Comparison of ENCODE assay signal across 8 mouse cellular contexts in the genomic region with DNA sequence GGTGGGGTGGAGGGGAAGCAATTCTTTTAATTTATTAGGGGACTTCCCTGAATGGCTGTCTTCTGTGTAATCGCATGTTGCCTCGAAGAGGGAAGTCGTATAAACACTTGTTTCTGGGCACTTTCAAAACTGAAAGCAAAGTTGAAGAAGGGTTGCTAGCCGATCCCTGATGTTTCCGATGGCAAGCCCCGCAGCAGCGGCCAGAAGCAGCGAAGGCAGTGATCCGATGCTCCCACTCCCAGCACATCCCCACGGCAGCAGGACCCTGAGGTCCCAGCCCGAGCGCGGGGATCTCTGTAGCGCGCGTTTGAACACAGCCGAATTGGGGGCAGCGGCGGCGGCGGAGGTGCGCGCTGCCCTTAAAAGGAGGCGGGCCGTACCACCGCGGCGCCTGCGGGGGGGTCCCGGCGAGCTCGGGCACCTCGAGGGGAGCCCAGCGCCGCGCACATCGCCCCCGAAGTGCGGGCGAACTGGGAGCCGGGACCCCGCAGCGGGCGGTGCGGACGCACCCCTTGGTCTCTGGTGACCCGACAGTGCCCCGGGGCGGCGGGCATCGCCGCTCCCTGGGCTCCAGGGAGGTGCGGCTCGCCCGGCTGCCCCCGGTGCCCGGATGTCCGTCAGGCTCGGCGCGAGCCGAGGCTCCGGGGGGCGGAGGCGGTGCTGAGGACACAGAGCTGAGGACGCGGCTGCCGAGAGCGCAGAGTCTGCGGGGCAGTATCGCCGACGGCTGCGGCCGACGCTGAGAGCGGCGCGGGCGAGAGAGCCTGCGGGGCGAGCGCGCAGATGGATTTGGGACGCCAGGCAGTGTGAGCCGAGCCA.
A peak's percentile ranks its signal among the peaks of the same experiment; 100 is the strongest.
DNase-seq lines count a peak whose midpoint lies in the region; ATAC-seq and TF ChIP-seq lines count a peak whose summit lies in the region.

No protein-coding gene starts in this region.

- peak overlapping the region; percentile 89 for H3K4me2 ChIP-seq in heart, embryonic 12.5 days
- H3K4me2 ChIP-seq in kidney, embryonic 16.5 days (replicated peaks; ENCODE audit: low read depth, low read length) = peak overlapping the region; percentile 83
- peak overlapping the region; percentile 100 for H3K4me2 ChIP-seq in liver, embryonic 14.5 days (ENCODE audit: low read depth)
- peak overlapping the region; percentile 69 for H3K4me2 ChIP-seq in stomach, embryonic 14.5 days (replicated peaks; ENCODE audit: low read depth, low read length)

- ATAC-seq in heart, embryonic 12.5 days (ENCODE audit: insufficient number of reproducible peaks, low FRiP score) = peak; percentile 97
- ATAC-seq in kidney, embryonic 16.5 days (ENCODE audit: low FRiP score, low TSS enrichment) = peak; percentile 96
- ATAC-seq in liver, embryonic 14.5 days (ENCODE audit: insufficient read depth) = peak; percentile 93
- ATAC-seq in stomach, embryonic 14.5 days (ENCODE audit: insufficient number of reproducible peaks, insufficient read depth, low FRiP score, low read depth) = peak; percentile 96

- peak overlapping the region; percentile 86 for H3K4me3 ChIP-seq in erythroblast, embryonic 14.5 days (replicated peaks)
- peak overlapping the region; percentile 70 for H3K4me3 ChIP-seq in heart, embryonic 12.5 days
- H3K4me3 ChIP-seq in kidney, embryonic 16.5 days (ENCODE audit: low read length) = peak overlapping the region; percentile 82
- peak overlapping the region; percentile 86 to 90 for H3K4me3 ChIP-seq in liver, embryonic 14.5 days (ENCODE audit: insufficient read depth in 1 of 2, low read depth in 2 of 2, low read length in 2 of 2)
- H3K4me3 ChIP-seq in stomach, embryonic 14.5 days (ENCODE audit: low read depth, low read length) = peak overlapping the region; percentile 67

- H3K27me3 ChIP-seq in erythroblast, embryonic 14.5 days (ENCODE audit: control insufficient read depth) = no peaks in the 10 kb centered on the region
- no peaks in the 10 kb centered on the region for H3K27me3 ChIP-seq in heart, embryonic 12.5 days (replicated peaks)
- H3K27me3 ChIP-seq in kidney, embryonic 16.5 days (ENCODE audit: insufficient read depth, low read length) = no peaks in the 10 kb centered on the region
- H3K27me3 ChIP-seq in liver, embryonic 14.5 days (ENCODE audit: control insufficient read depth, insufficient read depth, low read length) = no peaks in the 10 kb centered on the region
- H3K27me3 ChIP-seq in stomach, embryonic 14.5 days (ENCODE audit: control insufficient read depth, insufficient read depth, low read length) = no peaks in the 10 kb centered on the region

- under 1% methylated on average over 85 of the region's 86 CpGs for WGBS in heart, embryonic 12.5 days
- WGBS in kidney, embryonic 16.5 days = under 1% methylated on average over 85 of the region's 86 CpGs
- WGBS in liver, embryonic 14.5 days (ENCODE audit: insufficient replicate concordance) = under 1% methylated on average over 86 of the region's 86 CpGs
- WGBS in stomach, embryonic 14.5 days = under 1% methylated on average over 86 of the region's 86 CpGs

- TF ChIP-seq CTCF in liver, embryonic 14.5 days (IDR thresholded peaks at IDR 0.05; ENCODE audit: low read depth) = no peak

- peaks cover 72% of the 10 kb centered on the region for H3K4me1 ChIP-seq in erythroblast, embryonic 14.5 days (ENCODE audit: control insufficient read depth)
- H3K4me1 ChIP-seq in heart, embryonic 12.5 days (replicated peaks) = peaks cover 28% of the 10 kb centered on the region
- H3K4me1 ChIP-seq in kidney, embryonic 16.5 days (ENCODE audit: insufficient read depth, low read length) = peaks cover 33% of the 10 kb centered on the region
- H3K4me1 ChIP-seq in liver, embryonic 14.5 days (replicated peaks; ENCODE audit: control insufficient read depth in 2 of 2, insufficient read depth in 2 of 2, low read length in 1 of 2) = peaks cover 47 to 54% of the 10 kb centered on the region in 2 experiments
- 0 out of 2 replicates have a peak, but pooled peaks cover 3% of the 10 kb centered on the region for H3K4me1 ChIP-seq in stomach, embryonic 14.5 days (ENCODE audit: control insufficient read depth, insufficient read depth, low read length)

- H3K27ac ChIP-seq in heart, embryonic 12.5 days (ENCODE audit: poor library complexity, severe bottlenecking) = peak overlapping the region; percentile 96
- peak overlapping the region; percentile 97 for H3K27ac ChIP-seq in kidney, embryonic 16.5 days (ENCODE audit: low read length)
- peak overlapping the region; percentile 95 for H3K27ac ChIP-seq in liver, embryonic 14.5 days
- peak overlapping the region; percentile 92 for H3K27ac ChIP-seq in stomach, embryonic 14.5 days (ENCODE audit: low read length)

- DNase-seq in CD4-positive, CD25-positive, alpha-beta regulatory T cell, adult 2 months (ENCODE audit: low read depth, low spot score) = peak; percentile 88
- peak; percentile 91 for DNase-seq in brain, adult 2 months (ENCODE audit: low read depth, low spot score)
- peak; percentile 78 to 82 (median 80) for DNase-seq in liver, embryonic 14.5 days (ENCODE audit: low read depth in 3 of 3, low spot score in 3 of 3)
- DNase-seq in neural tube, embryonic 10.5 days (ENCODE audit: extremely low spot score, low spot score) = peak; percentile 90

- peak; percentile 44 for TF ChIP-seq EP300 in liver, embryonic 14.5 days (IDR thresholded peaks at IDR 0.05; ENCODE audit: low read depth)

- peak overlapping the region; percentile 82 for H3K9ac ChIP-seq in heart, embryonic 12.5 days
- peak overlapping the region; percentile 91 for H3K9ac ChIP-seq in kidney, embryonic 16.5 days (replicated peaks; ENCODE audit: low read length)
- H3K9ac ChIP-seq in liver, embryonic 14.5 days (replicated peaks) = peak overlapping the region; percentile 96
- peak overlapping the region; percentile 57 for H3K9ac ChIP-seq in stomach, embryonic 14.5 days (replicated peaks; ENCODE audit: low read depth, low read length)

- H3K36me3 ChIP-seq in erythroblast, embryonic 14.5 days (ENCODE audit: control insufficient read depth) = peaks cover 35% of the 10 kb centered on the region
- H3K36me3 ChIP-seq in heart, embryonic 12.5 days = no peaks in the 10 kb centered on the region
- no peaks in the 10 kb centered on the region for H3K36me3 ChIP-seq in kidney, embryonic 16.5 days (ENCODE audit: insufficient read depth, low read length)
- H3K36me3 ChIP-seq in liver, embryonic 14.5 days (replicated peaks; ENCODE audit: control insufficient read depth, insufficient read depth, low read depth) = peaks cover 6% of the 10 kb centered on the region
- no peaks in the 10 kb centered on the region for H3K36me3 ChIP-seq in stomach, embryonic 14.5 days (ENCODE audit: control insufficient read depth, insufficient read depth, low read length)

- H3K9me3 ChIP-seq in erythroblast, embryonic 14.5 days (ENCODE audit: control insufficient read depth, low read length) = no peaks in the 10 kb centered on the region
- no peaks in the 10 kb centered on the region for H3K9me3 ChIP-seq in heart, embryonic 12.5 days (replicated peaks)
- no peaks in the 10 kb centered on the region for H3K9me3 ChIP-seq in kidney, embryonic 16.5 days (ENCODE audit: low read length)
- no peaks in the 10 kb centered on the region for H3K9me3 ChIP-seq in liver, embryonic 14.5 days (ENCODE audit: control insufficient read depth, low read length)
- no peaks in the 10 kb centered on the region for H3K9me3 ChIP-seq in stomach, embryonic 14.5 days (ENCODE audit: control insufficient read depth, low read depth, low read length)

Comparison
In these comparisons a context has a peak if more than half of its experiments do, and no peak if none do; other contexts are left out.
1. Peak in every context shown above with its lines: DNase-seq, ATAC-seq, H3K4me3 ChIP-seq and H3K27ac ChIP-seq.